Mouse (Mus musculus): ENCODE measurements around the gene Akap7.
A peak's percentile ranks its signal among the peaks of the same experiment; 100 is the strongest.

Gene Akap7

DNA sequence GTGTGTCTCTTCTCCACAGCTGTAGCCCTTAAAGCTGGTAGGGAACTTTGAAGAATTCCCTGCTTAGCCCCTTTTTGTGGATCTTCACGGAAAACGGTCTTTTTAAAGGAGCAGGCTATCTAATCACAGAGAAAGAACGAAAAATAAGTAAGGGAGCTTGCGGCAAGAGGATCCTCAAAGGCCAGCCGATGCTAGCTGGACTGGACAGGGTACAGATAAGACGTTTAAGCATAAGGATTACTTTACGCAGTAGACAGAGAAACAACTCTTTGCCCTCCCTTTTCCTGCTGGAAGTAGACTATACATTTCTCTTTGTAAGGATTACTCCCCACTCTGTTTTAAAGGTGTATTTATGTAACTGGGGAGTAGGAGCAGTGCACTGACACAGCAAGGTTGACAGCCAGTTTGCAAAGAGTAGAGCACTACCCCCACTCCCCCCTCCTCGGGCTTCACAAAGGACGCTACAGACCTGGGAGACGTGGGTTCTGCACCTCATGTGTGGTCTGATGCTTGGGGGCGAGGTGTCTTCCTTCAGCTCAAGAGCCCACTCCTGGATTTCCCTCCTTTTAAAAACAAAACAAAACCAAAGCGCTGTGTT lies 9.9 kb downstream of the Akap7 start:
- DNase-seq (ENCODE audit: low read depth, low spot score): no peak

DNA sequence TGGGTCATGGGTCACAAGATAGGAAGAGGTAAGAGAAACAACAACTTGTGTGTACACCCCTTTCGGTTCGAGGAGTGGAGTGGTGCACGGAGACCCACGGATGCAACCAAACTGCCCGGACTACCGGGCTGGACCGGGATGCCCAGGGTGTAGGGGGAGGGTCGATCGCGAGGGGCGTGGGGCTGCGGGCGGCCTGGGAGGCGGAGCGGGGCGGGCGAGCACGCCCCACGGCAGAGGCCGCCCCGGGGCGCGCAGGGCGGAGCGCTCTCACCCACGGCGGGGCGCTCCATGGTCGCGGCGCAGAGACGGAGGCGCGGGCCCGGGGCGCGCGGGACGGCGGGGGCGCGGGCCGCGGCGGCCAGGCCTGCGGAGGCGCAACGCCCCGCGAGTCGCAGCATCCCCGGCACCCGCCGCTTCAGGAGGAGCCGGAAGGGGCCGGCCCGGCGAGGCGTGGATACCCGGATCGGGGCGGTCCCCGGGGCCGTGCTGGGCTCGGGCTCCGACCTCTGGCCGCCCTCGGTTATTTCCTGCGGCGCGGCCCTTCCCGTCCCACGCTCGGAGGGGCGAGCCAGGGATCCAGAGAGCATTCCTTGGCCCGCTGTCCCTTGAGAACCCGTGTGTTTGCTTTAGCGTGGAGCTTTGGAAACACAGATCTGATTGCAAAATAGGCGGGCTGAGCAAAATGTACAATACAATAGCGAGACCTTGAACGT lies 10.9 kb downstream of the Akap7 start:
- peak; percentile 85 for DNase-seq (ENCODE audit: low read depth, low spot score)

DNA sequence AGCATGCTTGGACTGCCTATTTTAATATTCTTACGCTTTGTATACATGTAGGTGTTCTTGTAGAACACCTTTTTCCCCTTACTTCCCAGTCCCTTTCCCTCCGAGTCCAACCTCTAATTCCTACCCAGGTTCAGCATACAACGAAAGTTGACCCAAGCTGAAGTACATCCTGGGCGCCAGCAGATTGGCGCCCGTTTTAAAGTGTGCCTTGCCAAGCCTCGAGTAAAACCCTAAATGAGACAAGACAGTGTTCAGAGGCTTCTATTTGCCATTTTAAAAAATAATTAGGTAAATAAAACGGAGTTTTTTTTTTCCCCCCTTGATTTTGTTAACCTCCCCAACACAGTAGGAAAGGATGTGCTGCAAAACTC lies 11.4 kb downstream of the Akap7 start:
- no peak for DNase-seq (ENCODE audit: low read depth, low spot score)

DNA sequence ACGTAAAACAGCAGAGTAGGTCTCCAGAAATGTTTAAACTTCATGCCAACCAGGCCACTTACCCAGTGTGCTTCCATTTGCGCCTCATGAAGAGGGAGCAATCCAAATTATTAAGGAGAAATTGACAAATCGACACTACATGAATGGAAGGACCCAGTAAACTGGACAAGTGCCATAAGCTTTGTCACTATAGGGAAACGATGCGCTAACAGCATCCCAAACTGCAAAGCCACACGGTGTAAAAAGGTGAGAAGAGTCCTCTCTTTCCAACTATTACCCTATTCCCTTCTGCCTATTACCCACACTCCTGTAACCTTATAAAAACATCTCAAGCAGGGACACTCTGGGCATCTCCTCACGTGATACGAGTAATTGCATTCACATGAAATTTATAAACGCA lies 11.8 kb downstream of the Akap7 start:
- no peak for DNase-seq (ENCODE audit: low read depth, low spot score)

DNA sequence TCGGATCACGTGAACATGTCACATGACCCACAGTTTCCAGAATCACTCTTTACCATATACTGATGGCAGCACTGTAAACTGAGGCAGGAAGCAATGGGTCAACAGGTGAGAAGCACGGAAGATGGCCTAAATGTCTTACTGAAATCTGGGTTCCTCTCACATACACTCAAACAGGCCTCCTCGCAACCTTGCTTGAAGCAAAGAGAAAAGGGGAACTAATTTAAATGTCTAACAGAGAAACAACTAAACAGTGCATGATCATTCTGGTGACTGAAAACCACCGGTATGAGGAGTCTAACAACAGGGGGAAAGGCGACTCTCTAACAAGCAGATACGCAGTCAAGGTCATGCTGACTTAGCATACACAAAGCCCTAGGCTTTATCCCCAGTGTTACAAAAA lies 12.7 kb downstream of the Akap7 start:
- DNase-seq (ENCODE audit: low read depth, low spot score): no peak

DNA sequence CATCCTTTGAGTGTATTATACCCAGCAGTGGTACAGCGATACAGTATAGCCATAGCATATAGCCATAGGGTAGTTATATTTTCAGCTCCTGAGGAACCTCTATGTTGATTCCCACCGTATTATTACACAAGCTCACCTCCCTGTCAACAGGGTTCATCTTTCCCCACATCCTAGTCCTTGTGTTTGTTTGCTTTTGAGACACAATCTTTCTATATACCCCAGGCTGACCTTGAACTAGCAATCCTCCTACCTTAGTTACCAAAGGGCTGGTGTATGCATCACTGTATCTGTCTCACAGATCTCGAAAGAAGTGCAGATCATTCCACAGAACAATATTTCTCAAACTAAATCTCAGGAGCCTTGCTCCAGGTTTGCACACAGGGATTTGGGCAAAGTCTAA lies 13.9 kb downstream of the Akap7 start:
- DNase-seq (ENCODE audit: low read depth, low spot score): no peak

DNA sequence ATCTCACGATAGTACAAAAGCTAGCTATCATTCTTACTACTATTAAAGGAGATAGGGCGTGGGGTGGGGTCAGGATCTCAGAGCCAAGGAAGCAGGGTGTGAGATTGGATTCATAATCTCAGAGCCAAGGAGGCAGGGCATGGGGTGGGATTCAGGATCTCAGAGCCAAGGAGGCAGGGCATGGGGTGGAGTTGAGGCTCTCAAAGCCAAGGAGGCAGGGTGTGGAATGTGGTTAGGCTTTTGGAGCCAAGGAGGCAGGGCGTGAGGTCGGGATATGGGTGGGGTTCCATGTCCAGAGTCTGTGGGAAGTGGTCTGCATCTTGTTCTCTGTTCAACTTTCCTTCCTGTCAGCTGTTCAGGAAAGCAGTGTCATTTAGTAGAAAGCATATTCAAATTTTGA lies 16.6 kb downstream of the Akap7 start:
- DNase-seq (ENCODE audit: low read depth, low spot score): peak; percentile 70

DNA sequence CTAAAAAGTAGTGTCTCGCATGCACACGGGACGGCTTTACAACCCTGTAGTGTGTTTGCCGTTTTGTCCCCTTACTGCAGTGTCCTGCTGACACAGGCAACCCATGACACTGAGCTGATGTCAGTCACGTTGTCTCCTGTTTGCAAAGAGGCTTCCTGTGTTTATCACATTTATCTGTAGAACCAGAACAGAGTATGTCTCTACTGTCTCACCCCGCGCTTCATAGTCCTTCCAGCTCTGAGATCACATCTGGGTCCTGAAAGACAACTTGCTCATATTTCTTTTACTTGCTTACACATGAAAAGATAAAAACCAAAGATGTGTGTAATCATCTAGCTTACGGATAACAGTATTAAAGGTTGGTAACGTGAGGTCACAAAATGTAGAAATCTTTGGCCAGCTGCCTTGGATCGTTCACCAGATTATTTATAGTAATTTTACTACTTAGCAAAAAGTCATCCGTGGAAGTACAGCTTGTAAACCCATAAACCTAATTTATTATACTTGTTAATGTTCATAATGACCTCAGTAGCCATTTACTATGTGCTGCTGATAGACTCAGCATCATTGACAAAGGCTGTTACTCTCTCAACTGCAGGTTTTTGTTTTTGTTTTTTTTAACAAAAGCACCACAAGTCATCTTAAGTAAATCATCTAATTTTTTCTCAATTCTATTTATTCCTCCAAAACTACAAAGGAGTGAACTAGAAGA lies 22.4 kb downstream of the Akap7 start:
- DNase-seq (ENCODE audit: low read depth, low spot score): no peak

DNA sequence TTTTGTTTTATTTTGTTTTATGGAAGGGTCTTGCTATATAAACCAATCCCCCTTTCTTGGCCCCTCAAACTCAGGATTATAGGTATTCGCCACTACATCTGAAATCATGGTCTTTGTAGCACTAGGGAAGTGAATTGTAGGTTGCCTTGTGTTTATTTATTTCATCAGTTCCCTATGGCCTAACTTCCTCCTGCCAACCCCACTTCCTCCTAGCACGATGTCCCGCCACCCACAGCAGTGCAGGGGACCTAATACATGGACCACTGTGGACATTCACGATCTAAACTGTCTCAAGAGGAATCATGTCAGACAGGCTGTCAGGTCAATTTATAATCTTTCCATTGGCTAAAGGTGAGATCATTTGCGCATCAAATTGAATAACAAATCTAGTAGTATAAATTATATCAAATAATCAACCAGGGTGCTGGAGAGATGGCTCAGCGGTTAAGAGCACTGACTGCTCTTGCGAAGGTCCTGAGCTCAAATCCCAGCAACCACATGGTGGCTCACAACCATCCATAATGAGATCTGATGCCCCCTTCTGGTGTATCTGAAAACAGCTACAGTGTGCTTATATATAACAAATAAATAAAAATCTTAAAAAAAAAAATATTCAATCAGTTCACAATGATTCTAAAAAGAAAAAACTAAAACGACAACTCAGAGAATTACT lies 23.1 kb downstream of the Akap7 start:
- peak; percentile 29 for DNase-seq (ENCODE audit: low read depth, low spot score)

DNA sequence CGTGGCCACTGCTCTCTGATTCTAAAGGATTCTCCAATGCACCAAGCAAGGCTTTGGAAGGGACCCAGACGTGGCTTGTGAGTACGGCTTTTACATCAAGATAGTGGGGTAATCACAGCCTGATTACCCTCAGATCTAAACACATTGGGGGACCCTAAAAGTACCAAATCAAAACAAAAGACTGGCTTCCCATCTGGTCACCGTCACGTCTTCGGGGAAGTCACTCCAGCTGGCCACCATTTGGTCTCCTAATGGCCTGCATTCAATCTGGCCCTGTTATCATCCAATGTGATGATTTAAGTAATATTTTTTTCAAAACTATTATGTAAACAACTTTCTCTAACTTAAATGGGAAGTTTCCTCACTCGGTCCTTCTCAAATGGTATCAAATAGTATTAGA lies 24.3 kb downstream of the Akap7 start:
- DNase-seq (ENCODE audit: low read depth, low spot score): no peak

DNA sequence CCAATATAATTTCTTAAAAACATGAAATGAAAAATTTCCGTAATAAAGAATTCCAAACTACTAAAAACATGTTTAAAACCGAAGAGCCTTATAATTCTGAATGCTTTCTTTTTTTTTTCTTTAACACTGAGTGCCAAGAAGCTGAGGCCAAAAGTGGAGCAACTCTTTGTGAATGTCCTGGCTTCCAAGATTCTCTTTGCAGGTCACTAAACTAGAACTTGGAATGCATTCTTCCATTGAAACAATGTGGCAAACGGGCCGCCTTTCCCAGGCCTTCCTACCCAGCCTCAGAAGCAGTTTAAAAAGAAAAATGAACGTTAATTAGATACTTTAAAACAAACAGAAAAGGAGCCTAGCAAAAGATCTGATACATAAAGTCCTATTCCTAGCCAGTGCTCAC lies 27.5 kb downstream of the Akap7 start:
- no peak for DNase-seq (ENCODE audit: low read depth, low spot score)

DNA sequence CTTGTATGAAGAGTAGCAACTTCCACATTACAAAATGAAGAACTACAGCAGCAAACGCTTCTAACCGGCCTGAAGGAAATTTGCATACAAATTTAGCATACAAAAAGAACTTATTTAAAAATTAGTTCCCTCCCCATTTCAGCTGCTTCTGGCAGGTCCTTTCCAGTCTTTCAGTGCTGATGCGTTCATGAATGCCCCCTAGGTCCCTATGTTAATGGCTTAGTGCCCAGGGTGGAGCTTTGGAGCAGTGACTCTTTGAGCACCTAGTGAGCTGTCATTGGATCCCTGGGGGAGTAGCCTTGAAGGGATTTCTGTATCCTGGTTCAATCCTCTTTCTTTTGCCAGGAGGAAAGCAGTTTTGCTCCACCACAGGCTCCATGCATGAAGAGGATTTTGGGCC lies 28.3 kb downstream of the Akap7 start:
- DNase-seq (ENCODE audit: low read depth, low spot score): peak; percentile 86

DNA sequence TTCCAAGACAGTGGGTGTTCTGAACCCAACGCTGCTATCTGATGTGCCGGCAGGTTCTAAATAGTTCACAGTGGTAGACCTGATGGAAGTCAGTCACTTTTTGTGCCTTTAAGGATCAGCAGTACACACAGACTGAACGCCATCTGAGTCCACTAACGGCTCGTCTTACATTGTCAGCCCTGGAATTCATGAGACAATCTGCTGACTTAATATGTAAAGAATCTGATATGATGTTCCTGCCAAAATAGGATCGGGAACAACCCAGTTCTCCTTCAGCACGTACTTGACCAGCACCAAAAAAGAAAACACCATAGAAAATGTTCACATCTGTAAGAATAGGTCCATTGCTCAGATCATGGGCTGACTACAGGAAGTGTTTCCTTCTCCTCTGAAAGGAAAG lies 32.2 kb downstream of the Akap7 start:
- DNase-seq (ENCODE audit: low read depth, low spot score): no peak

DNA sequence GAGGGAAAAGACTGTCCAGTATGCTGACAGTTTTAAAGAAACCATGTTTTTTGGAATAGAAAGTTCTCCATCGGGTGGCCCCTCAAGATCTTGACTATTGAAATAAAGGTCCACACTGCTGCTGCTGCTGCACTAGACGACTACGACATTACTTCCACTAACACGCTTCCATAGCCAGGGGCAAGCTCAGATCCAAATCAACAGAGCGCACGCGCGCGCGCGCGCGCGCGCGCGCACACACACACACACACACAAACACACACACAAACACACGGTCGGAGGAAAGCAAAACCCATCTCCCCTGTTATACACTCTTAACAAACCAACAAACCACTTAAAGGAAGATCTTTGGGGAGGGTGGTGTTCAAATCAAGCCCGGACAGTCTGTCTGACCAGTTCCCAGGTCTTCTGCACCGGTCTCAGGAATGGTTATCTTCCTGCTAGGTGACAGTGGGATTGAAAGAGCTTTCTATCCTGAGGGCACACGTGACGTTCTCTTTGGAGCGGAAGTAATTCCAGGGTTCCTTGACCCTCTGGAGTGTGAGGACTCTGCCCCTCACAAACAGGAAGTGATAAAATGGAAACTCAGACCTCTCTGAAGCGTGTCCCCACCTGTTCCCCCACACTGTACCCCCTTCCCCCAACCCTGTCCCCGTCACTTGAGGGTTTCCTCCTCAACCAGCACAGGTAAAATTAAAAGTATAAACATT lies 32.9 kb downstream of the Akap7 start:
- DNase-seq (ENCODE audit: low read depth, low spot score): no peak

DNA sequence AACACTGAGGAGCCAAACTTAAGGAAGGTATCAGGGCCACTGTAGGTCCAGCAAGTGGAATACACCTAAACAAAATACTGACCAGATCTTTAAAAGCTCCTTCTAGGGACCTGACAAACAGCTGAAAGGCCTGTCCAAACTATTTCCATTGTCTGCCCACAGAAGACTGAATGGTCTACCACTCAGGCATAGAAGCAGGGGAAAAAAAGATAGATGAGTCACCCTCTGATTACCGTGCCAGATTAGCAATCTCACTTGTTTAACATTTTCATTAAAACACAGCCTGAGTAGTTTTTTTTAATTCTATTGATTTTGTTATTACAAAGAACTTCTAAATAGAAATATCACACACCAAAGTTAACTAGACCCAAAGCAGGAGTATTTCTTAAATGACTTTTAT lies 33.9 kb downstream of the Akap7 start:
- DNase-seq (ENCODE audit: low read depth, low spot score): no peak

DNA sequence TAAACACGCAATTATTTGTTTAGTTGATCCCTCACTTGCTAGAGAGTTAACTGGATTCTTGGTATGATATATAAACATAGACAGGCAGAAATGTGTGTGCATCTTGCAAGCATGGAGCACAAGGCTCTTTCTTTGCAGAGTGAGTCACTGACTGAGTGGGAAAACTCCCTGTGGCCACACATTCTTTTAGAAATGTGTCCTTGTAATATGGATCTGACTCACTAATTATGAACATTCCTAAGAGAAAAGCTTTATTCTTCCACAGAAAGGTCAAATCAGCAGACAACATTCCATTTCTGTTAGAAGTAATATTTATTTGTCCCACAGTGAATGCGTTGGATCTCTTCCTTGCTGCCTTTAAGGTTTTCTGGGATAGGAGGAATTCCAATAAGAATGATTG lies 35.9 kb downstream of the Akap7 start:
- no peak for DNase-seq (ENCODE audit: low read depth, low spot score)

DNA sequence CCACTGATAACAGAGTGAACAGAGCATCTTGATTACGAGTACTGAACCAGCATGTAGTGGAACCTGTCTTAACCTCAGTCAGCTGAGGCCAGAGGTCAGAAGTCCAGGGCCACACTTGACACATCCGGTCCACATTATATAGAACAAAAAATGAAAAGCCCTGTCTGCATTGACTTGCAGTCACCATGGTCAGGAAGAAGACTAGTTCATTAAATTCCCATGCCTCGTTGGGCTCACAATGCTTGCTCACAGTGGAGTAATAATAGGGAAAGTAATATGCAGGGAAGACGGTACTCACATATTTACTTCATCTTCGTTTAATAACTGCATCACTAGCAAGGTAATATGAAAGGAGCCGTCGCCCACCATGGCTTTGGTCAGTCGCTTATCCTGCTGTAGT lies 36.5 kb downstream of the Akap7 start:
- DNase-seq (ENCODE audit: low read depth, low spot score): no peak

DNA sequence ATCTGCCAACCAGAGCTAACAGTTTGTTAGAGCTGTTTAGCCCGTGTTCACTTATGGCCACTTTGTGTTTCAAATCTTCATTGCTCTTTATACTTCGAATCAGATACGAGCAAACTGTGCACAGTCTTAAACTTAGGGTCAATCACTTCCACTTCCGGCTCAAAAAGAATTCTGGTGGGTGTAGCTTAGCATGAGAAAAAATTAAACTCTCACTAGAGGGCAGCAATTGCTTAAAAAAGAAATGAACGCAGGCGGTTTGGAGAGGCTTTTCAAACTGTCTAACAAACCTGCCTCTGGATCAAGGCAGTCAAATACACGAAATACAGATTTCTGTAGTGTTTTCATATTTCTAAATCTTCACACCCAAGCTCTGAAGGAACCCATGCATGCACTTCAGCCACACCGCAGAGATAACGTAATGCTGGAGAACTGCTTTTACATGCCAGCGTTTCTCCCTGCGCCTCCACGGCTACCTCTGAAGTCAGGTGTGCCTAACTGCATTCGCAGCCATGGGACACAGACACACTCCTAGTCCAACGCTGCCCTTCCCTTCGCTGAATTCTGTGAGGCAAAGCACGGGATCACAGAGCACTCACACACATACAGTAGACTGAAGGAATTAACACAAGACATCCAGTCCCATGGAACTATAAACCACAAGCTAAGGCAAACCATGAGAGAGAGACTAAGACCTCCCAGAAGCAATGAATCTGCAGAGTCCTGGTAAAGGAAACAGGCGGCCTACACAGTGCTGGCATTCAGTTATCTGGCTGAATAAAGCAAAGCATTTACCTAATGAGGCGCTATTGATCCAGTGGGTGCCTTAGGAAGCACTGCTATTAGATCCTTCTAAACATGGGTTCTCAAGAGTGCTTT lies 39.0 kb downstream of the Akap7 start:
- peak; percentile 75 for DNase-seq (ENCODE audit: low read depth, low spot score)

DNA sequence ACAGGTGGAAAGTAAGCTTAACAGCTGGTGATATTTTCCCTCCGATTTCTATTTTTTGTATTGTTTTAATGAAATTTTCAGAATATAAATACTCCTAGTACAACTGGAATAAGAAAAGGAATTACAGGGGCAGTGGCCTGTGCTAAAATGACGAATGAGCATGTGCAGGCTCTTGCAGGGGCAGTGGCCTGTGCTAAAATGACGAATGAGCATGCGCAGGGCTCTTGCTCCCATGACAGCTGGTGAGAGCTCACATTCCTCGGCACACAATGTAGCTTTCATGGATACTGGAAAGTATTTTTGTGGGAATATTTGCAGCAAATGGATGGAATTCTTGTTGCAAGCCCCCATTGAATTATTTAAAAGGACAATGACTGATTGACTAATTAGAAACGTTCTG lies 46.5 kb downstream of the Akap7 start:
- no peak for DNase-seq (ENCODE audit: low read depth, low spot score)

DNA sequence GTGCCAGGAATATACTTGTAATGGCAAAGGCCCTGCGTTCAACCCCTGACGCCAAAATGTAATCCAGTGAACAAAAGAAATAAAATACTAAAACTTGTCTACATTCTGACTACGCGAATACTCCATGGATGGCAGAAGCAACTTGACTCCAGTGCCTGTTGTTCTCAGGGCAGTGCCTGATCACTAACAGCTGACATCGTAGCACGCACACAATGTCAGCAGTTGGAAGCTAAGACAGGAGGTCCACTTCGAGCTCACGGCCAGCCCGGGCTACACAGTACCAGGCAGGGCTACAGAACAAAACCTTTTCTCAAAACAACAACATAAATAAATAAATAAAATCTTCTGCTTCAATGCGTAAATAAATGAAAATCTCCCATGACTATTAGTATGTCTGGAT lies 46.9 kb downstream of the Akap7 start:
- DNase-seq (ENCODE audit: low read depth, low spot score): no peak

DNA sequence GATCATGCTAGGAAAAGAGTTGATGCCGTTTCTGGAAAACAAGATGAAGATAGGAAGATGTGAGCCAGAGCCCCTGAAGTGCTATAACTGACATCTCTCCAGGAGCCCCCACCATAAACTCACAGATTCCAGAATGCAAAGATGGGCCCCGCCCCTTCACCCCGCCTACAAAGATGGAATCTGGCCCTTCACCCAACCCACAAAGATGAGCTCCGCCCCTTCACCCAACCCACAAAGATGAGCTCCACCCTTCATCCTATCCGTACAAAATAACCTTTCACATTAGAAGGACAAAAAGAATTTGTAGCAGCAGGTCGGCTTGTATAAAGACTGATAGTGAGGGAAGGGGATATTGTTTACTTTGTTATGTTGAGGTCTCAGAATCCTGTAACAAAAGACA lies 49.5 kb downstream of the Akap7 start:
- peak; percentile 72 for DNase-seq (ENCODE audit: low read depth, low spot score)

Measured in ZHBTc4 (cell line).